Mouse (Mus musculus) mouse embryonic stem cell (cell line): Measurements from ENCODE around the gene Nfe2l1.

Source experiments
- in situ Hi-C, 2 experiments: fragments of 300-500 bp; cut with MboI; formaldehyde crosslinking; loops; 1 replicate in 1 of 2; 3 replicates in 1 of 2; pipeline ENCODE4 v1.14.3; 2019 to 2020; ENCODE audit warnings: low sequenced_read_pairs in 2 of 2, low pct_unique_long_range_greater_than_20kb in 1 of 2, mixed read lengths in 1 of 2; ENCODE audit not compliant: unreplicated experiment in 1 of 2

Nfe2l1 gene

GRCm38 (mm10) chr11:96829813-96830538 lies at the start of gene Nfe2l1:
TSS of gene Nfe2l1 (minus strand) at chr11:96829968.
- in situ Hi-C loops = no loop called here

GRCm38 (mm10) chr11:96879359-96879758 lies 49.6 kb upstream of the Nfe2l1 start:
- in situ Hi-C loops = no loop called here

GRCm38 (mm10) chr11:96878715-96879114 lies 48.9 kb upstream of the Nfe2l1 start:
- in situ Hi-C loops = no loop called here

DNA sequence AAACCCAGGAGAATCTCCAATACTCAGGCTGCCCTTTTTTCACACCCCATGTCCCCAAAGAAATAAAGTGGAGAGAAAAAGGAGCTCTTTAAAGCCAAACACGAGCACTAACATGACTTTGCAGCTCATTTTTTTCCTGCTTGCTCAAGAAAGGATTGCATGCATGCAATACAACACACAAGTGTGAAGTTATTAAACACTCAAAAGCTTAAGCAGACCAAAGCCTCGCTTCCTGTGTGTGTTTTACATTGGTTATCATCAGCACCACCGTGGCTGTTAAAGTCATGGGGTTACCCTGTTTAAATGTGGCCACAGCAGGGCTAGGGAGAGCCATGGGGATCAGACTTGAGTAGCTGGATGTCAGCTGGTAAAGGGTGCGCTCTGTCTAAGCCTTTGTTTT lies 47.3 kb upstream of the Nfe2l1 start:
- in situ Hi-C loops = no loop called here

GRCm38 (mm10) chr11:96876300-96877040 lies 46.7 kb upstream of the Nfe2l1 start:
- in situ Hi-C loops = no loop called here

GRCm38 (mm10) chr11:96875745-96876144 lies 46.0 kb upstream of the Nfe2l1 start:
- in situ Hi-C loops = no loop called here

GRCm38 (mm10) chr11:96875270-96875669 lies 45.5 kb upstream of the Nfe2l1 start:
- in situ Hi-C loops = no loop called here

GRCm38 (mm10) chr11:96873601-96874140 lies 43.9 kb upstream of the Nfe2l1 start:
- in situ Hi-C loops = loop anchor here (5.0 to 25.0 kb wide), 3 partner anchors 39 to 561 kb away; partner anchors contain the start of genes Hoxb3 (in 2 of the 2), Hoxb4 (in 2 of the 2) and Hoxb5 (in 2 of the 2)

DNA sequence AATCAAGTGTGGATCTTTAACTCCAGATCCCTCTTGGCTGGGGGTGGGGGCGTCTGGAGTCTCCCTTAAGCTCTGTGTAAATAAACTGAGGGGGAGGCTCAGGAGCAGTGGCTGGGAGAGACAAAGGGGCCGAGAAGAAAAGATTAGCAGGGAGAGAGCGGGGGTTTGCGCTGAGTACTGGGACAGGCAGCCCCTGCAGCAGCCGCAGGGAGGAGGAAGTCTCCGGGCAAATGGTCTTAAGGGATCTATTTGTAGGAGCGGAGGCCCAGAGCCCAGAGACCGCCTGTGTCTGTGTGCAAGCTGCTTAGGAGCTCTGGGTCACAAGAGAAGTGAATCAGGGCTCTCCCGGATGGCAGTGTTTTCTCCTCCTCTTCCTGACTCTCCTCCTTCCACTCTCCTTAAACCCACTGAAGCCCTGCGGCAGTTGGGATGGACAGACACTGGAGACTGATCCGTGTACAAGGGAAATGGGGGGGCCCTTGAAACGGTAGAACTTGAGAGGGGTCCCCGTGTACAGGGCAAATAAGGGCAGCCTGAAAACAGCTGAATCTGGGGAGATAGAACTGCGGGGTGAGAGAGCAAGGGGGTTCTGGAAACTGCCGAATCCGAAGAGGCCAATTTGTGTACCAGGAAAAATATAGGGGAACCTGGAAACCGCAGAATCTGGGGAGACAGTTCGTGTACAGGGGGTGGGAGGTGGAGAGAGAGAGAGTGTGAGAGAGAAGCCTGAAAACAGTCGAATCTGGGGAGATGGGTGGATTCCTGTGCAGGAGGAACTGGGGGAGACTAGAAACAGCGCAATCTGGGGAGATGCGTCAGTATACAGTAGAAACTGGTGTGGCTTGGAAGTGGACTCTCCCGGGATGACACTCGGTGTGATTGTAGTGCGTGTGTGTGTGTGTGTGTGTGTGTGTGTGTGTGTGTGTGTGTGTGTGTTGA lies 42.9 kb upstream of the Nfe2l1 start:
- in situ Hi-C loops = loop anchor here (5.0 to 25.0 kb wide), 3 partner anchors 40 to 560 kb away; partner anchors contain the start of genes Hoxb3 (in 2 of the 2), Hoxb4 (in 2 of the 2) and Hoxb5 (in 2 of the 2)

- in situ Hi-C loops = loop anchor here (5.0 to 25.0 kb wide), 4 partner anchors 45 to 555 kb away; partner anchors contain the start of genes Hoxb3 (in 2 of the 2), Hoxb4 (in 2 of the 2), Hoxb5 (in 2 of the 2) and Snx11 (in 1 of the 2)
These were observed 37.4 kb upstream of the Nfe2l1 start for GRCm38 (mm10) chr11:96867149-96867548.

DNA sequence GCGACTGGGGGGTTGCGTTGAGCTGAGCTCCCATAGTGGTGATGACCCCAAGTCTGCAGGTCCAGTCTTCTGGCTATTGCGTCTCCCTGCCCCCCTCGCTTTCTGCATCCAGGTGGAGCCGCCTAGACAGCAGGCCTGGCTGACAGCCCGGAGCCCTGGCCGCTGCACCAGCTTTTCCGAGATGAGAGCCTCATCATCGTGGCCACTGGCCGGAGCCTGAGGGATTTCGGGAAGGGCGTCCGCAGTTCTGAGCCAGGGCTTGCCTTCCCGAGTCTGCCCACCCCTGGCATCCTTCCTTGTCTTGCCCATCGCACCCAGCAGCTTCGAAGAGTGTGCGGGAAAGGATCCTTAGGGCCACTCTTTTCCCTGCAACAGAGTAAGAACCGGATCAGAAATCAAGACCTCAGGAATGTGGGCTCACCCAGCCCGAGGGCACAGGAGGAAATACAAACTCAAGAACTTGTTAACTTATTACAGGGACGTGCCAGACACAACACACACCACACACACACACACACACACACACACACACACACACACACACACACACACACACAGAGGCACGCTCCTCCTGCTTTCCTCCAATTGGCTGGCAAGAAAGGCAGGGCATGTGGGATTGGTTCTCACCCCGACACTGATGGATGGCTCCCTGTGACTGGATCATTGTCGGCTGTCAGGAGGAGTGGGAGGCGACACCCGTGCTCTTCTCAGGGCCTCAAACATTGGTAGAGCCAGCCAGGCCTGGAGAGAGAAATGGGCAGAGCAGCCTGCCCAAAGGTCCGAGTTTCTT lies 33.6 kb upstream of the Nfe2l1 start:
- in situ Hi-C loops = loop anchor here (10.0 to 25.0 kb wide), 3 partner anchors 89 to 551 kb away; partner anchors contain the start of genes Hoxb3 (in 2 of the 2), Hoxb4 (in 2 of the 2), Hoxb5 (in 2 of the 2) and Snx11 (in 1 of the 2)

GRCm38 (mm10) chr11:96862534-96862933 lies 32.8 kb upstream of the Nfe2l1 start:
- in situ Hi-C loops = loop anchor here (10.0 to 25.0 kb wide), 3 partner anchors 88 to 550 kb away; partner anchors contain the start of genes Hoxb3 (in 2 of the 2), Hoxb4 (in 2 of the 2), Hoxb5 (in 2 of the 2) and Snx11 (in 1 of the 2)

DNA sequence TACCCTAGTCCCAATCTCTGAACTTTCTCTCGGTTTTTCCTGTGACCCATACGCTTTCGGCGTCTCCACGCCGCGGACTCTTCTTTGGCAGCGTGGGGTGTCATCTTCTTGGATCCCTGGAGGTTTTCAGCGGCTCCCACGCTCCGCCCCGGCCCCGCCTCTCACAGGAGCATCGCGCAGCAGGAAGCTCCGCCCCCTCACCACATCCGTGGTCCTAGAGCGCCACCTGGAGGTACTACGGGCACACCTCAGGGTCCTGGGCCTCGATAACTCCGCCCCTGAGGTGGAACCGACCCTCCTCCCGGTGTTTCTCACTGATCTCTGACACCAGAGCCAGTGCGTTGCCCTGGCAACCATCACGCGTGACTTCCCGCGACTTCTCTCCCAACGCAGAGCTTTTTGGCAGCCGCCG lies 32.1 kb upstream of the Nfe2l1 start:
- in situ Hi-C loops = loop anchor here (10.0 to 25.0 kb wide), 3 partner anchors 87 to 550 kb away; partner anchors contain the start of genes Hoxb3 (in 2 of the 2), Hoxb4 (in 2 of the 2), Hoxb5 (in 2 of the 2) and Snx11 (in 1 of the 2)

DNA sequence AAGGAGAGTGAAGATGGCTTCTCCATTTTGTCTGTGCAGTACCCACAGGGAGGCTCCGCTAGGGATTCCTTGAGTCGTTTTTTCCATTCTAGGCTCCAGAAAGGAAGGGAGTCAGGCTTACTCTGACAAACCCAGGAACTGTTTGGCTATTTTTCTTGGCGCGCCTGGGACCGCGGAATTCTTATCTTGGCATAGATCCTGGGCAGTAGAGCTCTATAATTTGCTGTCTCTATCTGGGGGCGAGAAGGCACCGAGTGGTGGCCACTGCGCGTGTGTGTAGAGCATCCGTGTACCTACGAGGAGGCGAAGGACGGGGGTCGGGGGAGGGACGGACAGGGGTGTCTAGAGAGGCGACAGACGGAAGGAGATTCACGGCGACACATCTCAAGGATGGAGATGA lies 31.7 kb upstream of the Nfe2l1 start:
- in situ Hi-C loops = loop anchor here (10.0 to 25.0 kb wide), 3 partner anchors 87 to 549 kb away; partner anchors contain the start of genes Hoxb3 (in 2 of the 2), Hoxb4 (in 2 of the 2), Hoxb5 (in 2 of the 2) and Snx11 (in 1 of the 2)

GRCm38 (mm10) chr11:96860564-96860963 lies 30.8 kb upstream of the Nfe2l1 start:
- in situ Hi-C loops = loop anchor here (10.0 to 25.0 kb wide), 3 partner anchors 86 to 548 kb away; partner anchors contain the start of genes Hoxb3 (in 2 of the 2), Hoxb4 (in 2 of the 2), Hoxb5 (in 2 of the 2) and Snx11 (in 1 of the 2)

GRCm38 (mm10) chr11:96859635-96860034 lies 29.9 kb upstream of the Nfe2l1 start:
- in situ Hi-C loops = loop anchor here (10.0 to 25.0 kb wide), 4 partner anchors 85 to 547 kb away; partner anchors contain the start of genes Hoxb3 (in 2 of the 2), Hoxb4 (in 2 of the 2), Hoxb5 (in 2 of the 2) and Snx11 (in 1 of the 2)
